Mouse (Mus musculus) c-Kit-negative CD71-positive TER-119-positive erythroid progenitor cells, embryonic 14.5 days (primary cell): ENCODE measurements around the gene Supt6.
"Not testable (repeated sequence)": the region's sequence is repeated elsewhere in the genome, so short reads cannot be mapped to it uniquely, and the experiment has no call there.

Source experiments
- DNase-seq: peaks from one replicate; pipeline ENCODE4 v3.0.0-alpha.2; 2013; ENCODE audit warnings: low read depth, low spot score

Supt6 gene

GRCm38 (mm10) chr11:78223586-78223985 lies 22.2 kb downstream of the Supt6 start:
- no peak for DNase-seq

GRCm38 (mm10) chr11:78215709-78216317 lies 30.0 kb downstream of the Supt6 start:
- no peak for DNase-seq

GRCm38 (mm10) chr11:78213086-78213817 lies 32.5 kb downstream of the Supt6 start:
- DNase-seq, result no peak

- no peak for DNase-seq
These were observed 34.3 kb downstream of the Supt6 start for GRCm38 (mm10) chr11:78211513-78211912.

- DNase-seq, result no peak
These were observed 35.2 kb downstream of the Supt6 start for GRCm38 (mm10) chr11:78210615-78211014.

GRCm38 (mm10) chr11:78209886-78210285 lies 35.9 kb downstream of the Supt6 start:
- DNase-seq, result no peak

GRCm38 (mm10) chr11:78207190-78207589 lies 38.6 kb downstream of the Supt6 start:
- DNase-seq, result no peak

- no peak for DNase-seq
These were observed 40.2 kb downstream of the Supt6 start for GRCm38 (mm10) chr11:78205361-78206206.

GRCm38 (mm10) chr11:78204287-78204686 lies 41.5 kb downstream of the Supt6 start:
- DNase-seq, result no peak

- no peak for DNase-seq
These were observed 43.4 kb downstream of the Supt6 start for GRCm38 (mm10) chr11:78202372-78202771.

- no peak for DNase-seq
These were observed 50.5 kb downstream of the Supt6 start for GRCm38 (mm10) chr11:78195101-78195863.

GRCm38 (mm10) chr11:78194411-78195100 lies 51.2 kb downstream of the Supt6 start:
- peak; percentile 63 for DNase-seq

GRCm38 (mm10) chr11:78193113-78193512 lies 52.7 kb downstream of the Supt6 start, which contains the start of gene Proca1:
Proca1 (plus strand) TSS chr11:78193392.
- no peak for DNase-seq

- DNase-seq, result no peak
These were observed 55.7 kb downstream of the Supt6 start for GRCm38 (mm10) chr11:78190041-78190440.

GRCm38 (mm10) chr11:78189234-78190040 lies 56.4 kb downstream of the Supt6 start:
- DNase-seq, result no peak

- DNase-seq, result no peak
These were observed 57.2 kb downstream of the Supt6 start, which contains the start of gene Rab34 for GRCm38 (mm10) chr11:78188331-78189233. Rab34 (plus strand) TSS chr11:78188430.

- DNase-seq, result not testable (repeated sequence)
These were observed 61.1 kb downstream of the Supt6 start for GRCm38 (mm10) chr11:78184702-78185101.

GRCm38 (mm10) chr11:78183884-78184514 lies 61.8 kb downstream of the Supt6 start:
- DNase-seq, result no peak
